Mouse (Mus musculus) cortical plate, adult 2 months (tissue): ENCODE measurements around the gene Gm5938. TPM values are rescaled to one million over a fixed set of nuclear protein-coding genes. Genes with fewer than 3 reads are reported as not detected.

ENCODE experiments used
- H3K27ac ChIP-seq: fragments of 200-500 bp; 2 replicates; pipeline ENCODE4 v1.5.1; 2012; ENCODE audit warnings: low read length, control low read depth, inconsistent platforms; ENCODE audit not compliant: insufficient read depth
- H3K4me1 ChIP-seq: fragments of 200-500 bp; 2 replicates; pipeline ENCODE4 v1.6.1; 2011; ENCODE audit warnings: low read length; ENCODE audit not compliant: control insufficient read depth, insufficient read depth
- H3K4me3 ChIP-seq: fragments of 200-500 bp; 2 replicates; pipeline ENCODE4 v1.5.1; 2011; ENCODE audit warnings: mild to moderate bottlenecking, low read length, control low read depth; ENCODE audit not compliant: insufficient read depth
- CTCF ChIP-seq: fragments of 200-500 bp; IDR thresholded peaks from 2 replicates; pipeline ENCODE4 v1.5.1; 2011; ENCODE audit warnings: mild to moderate bottlenecking, control low read depth, low read length; ENCODE audit not compliant: insufficient read depth; ENCODE audit errors: extremely low read depth
- POLR2A ChIP-seq: fragments of 200-500 bp; IDR thresholded peaks from 2 replicates; pipeline ENCODE4 v1.6.1; 2011; ENCODE audit warnings: mild to moderate bottlenecking, low read length, control low read depth; ENCODE audit not compliant: insufficient read depth; ENCODE audit errors: extremely low read depth
- polyA plus RNA-seq: library from polyadenylated mRNA; depleted of rRNA; stranded (reverse); fragments of >200 nt; gene quantifications from 2 replicates; pipeline ENCODE4 v1.2.3, GENCODE M21; 2012; rRNA removed

Gene Gm5938
- not detected in 2 replicates for polyA plus RNA-seq

GRCm38 (mm10) chrX:78125167-78125566 lies at the start of gene Gm5938:
TSS of gene Gm5938 (plus strand) at chrX:78125467.
- Histone ChIP-seq H3K4me1 (no peaks in the 10 kb centered on the region), H3K4me3 (no peak within 1 kb of the TSS), H3K27ac (no peak within 1 kb of the TSS)
- TF ChIP-seq CTCF: no peak
- no peak for TF ChIP-seq POLR2A

- TF ChIP-seq CTCF: no peak
- TF ChIP-seq POLR2A: no peak
- Histone ChIP-seq H3K4me3 (no peak within 1 kb of the TSS), H3K4me1 (no peaks in the 10 kb centered on the region), H3K27ac (no peak within 1 kb of the TSS)
These were observed 34.0 kb upstream of the Gm5938 start, which contains the start of gene Obp1a for GRCm38 (mm10) chrX:78091274-78091673. TSS of gene Obp1a (minus strand) at chrX:78091374.

Other genes starting within 250 kb of the Gm5938 start
- gene 5430402E10Rik, start 200.4 kb upstream of the Gm5938 start, polyA plus RNA-seq: not detected in 2 replicates
- not detected in 2 replicates for gene Obp1a, start 34.1 kb upstream of the Gm5938 start, polyA plus RNA-seq
- not detected in 2 replicates for gene Obp1b, start 61.3 kb downstream of the Gm5938 start, polyA plus RNA-seq
- gene Gm14743, start 120.5 kb downstream of the Gm5938 start, polyA plus RNA-seq: not detected in 2 replicates
- gene 4930480E11Rik, start 244.2 kb downstream of the Gm5938 start, polyA plus RNA-seq: not detected in 2 replicates